In the genomic region with DNA sequence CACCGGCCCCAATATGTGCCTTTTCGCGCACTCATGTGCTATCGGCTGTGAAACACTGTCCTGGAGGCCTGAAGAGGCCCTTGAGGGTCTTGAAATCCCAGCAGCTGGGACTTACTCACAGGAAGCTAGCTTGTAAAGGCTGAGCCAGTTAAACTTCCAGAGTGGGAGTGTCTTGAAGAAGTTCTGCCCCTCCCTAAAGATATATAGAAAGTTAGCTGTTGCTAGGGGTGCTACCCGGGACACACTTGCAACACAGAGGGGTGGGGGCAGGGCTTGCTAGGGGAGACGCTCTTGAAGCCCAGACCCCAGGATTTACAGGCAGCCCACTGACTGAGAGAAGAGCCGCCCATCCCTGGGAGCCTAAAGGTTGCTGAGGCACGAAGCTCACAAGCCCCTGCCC, we compare ENCODE assay signal across 1 mouse cellular context.
TF ChIP-seq lines count a peak whose summit lies in the region.

No protein-coding gene starts in this region.

TF ChIP-seq in MEL, 35 proteins besides CTCF, POLR2A, EP300 and RAD21 (continued from another document):
- no peak for TF ChIP-seq TAL1 (IDR thresholded peaks at IDR 0.05; ENCODE audit: low read length)
- no peak for TF ChIP-seq E2F4 (IDR thresholded peaks at IDR 0.05; ENCODE audit: borderline replicate concordance, low read depth, low read length)
- TF ChIP-seq POLR2AphosphoS5 (IDR thresholded peaks at IDR 0.05; ENCODE audit: borderline replicate concordance, low read depth, low read length) = no peak
- no peak for TF ChIP-seq POLR2AphosphoS2 (IDR thresholded peaks at IDR 0.05; ENCODE audit: low read length)
- TF ChIP-seq ZMIZ1 (IDR thresholded peaks at IDR 0.05; ENCODE audit: low read depth, low read length) = no peak
- no peak for TF ChIP-seq HCFC1 (IDR thresholded peaks at IDR 0.05; ENCODE audit: low read depth, low read length)
TF ChIP-seq in MEL: peak in this region for 0.
